Mouse (Mus musculus) yolk sac, embryonic 10.5 days (tissue): ENCODE measurements around the gene Slc9a9.
"Not testable (repeated sequence)": the region's sequence is repeated elsewhere in the genome, so short reads cannot be mapped to it uniquely, and the experiment has no call there.

Experiments used
- DNase-seq: peaks from one replicate; pipeline ENCODE4 v3.0.0-alpha.2; 2017; ENCODE audit warnings: low spot score

The Slc9a9 gene

DNA sequence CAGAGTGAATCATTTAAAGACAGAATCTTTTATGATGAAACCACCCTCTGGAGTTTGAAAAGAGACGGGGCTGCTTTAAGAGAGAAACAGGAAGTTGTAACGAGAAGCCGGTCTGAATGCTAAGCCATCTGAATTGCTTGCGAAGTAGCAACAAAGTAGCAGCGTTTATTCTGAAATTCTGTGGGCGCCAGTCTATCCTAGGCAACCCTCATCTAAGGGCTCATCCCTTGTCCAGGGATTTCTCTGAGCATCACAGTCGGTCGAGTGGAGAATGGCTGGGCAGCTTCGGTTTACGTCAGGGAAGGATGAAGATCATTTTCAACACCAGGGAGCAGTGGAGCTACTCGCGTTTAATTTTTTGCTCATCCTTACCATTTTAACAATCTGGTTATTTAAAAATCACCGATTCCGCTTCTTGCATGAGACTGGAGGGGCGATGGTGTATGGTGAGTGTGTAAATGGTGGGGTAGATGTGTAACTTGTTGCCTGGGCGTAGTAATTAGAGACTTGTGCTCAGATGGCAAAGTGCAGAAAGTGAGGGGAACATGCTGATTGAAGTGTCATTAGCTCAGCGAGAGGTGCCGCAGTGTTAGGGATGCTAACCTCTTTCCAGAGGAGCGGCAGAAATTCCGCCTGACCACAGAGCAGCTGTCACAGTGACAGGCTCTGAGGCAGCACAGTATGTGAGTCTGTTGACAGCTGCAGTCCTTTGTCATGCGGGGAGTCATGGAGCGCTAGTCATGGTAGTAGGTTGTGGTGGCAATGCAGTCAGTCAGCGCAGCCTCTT, at the start of gene Slc9a9:
Gene Slc9a9, plus strand, starts transcription at position 119 of the 787 bp plus-strand sequence.
- DNase-seq = peak; percentile 5

DNA sequence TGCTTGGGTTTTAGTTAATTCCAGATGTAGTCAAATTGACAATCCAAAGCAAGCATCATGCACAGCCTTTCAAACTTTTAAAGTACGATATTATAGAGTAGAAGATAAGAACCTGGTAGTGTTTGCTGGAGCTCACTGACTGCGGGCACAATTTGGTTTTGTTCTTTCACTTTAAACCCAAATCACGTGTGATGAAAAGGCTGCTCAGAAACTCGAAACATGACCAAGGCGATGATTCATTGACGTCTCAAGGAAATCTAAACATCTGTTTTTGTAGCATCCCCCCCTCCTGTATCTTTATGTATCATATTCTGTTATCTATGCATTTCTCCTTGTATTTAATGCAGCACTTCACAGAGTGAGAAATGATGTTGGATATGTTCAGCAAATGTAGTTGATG, 49.4 kb upstream of the Slc9a9 start:
- no peak for DNase-seq

DNA sequence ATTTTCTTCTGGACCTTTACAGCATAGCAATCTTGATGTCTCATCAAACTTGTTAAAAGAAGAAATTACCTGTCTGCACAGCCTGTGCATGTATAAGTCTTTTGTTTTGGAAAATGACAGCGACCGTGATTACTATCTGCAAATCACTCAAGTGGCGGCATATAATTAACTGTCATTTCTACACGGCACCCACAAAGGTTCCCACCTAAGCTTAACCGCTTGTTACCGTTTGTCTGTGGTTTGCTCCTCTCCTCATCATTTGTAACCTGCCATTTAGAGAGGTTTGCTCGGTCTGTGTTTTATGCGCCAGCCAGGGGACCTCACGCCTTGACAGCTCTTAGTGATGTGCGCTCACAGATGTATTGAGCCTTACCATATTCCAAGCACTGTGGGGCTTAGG, 48.9 kb upstream of the Slc9a9 start:
- DNase-seq = no peak

DNA sequence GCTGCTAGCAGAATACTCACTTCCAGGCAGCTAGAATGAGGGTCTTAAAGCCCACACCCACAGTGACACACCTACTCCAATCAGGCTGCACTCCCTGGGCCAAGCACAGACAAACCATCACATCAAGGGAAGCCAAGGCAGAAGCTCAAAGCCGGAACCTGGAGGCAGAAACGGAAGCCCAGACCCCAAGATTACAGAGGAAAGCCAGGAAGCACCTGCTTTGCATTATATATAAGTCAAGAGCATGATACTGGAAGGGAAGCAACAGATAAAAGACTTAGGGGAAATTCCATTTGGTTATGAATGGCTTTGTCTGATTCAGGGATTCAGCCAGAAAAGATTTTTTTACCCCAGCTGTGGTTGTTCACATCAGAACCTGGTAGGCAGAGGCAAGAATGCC, 47.8 kb upstream of the Slc9a9 start:
- no peak for DNase-seq

DNA sequence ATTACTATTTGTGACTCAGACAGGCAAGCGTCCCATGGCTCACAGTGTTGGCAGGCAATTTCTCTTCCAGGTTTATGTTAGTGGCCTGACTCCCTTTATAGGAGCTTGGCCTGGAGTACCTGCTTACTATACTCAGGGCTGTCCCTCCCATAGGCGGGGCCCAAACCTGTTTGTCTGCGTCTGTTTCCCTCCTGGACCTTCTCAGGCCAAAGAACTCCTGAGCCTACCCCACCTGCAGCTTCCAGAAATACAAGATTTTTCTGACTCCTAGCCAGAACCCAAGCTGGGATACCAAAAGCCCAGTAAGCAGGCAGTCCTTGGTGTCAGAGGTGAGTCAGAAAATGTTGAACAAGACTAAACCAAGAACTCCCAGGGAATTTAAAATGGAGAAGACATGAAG, 43.0 kb upstream of the Slc9a9 start:
- DNase-seq = no peak

DNA sequence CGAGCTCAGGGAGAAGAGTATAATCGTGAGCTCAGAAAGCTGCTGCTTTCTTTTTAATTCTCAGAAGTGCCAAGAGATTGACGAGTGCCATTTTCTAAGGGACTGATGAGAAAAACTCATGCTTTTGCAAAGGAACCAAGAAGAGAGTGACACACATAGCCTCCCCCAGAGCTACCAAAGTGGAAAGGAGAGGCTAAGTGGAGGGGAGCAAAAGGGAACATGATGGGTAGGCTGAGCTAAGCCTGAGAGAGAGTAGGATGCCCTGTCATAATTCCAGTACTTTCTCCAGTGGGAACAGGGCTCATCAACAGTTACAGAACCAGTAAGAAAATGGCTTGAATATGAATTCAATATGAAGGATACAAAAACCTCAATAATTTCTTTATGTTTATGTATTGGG, 40.8 kb upstream of the Slc9a9 start:
- DNase-seq = no peak

DNA sequence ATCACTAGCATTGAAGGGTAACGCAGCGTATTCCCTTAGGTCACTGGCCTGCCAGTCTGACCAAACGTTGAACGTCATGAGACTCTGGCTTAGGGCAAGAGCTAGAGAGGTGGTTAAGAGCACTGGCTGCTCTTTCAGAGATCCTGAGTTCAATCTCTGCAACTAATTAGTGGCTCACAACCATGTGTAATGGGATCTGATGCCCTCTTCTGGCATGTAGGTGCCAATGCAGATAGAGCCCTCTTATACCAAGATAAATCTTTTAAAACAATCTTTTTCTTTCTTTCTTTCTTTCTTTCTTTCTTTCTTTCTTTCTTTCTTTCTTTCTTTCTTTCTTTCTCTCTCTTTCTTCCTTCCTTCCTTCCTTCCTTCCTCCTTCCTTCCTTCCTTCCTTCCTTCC, 35.4 kb upstream of the Slc9a9 start:
- not testable (repeated sequence) for DNase-seq

DNA sequence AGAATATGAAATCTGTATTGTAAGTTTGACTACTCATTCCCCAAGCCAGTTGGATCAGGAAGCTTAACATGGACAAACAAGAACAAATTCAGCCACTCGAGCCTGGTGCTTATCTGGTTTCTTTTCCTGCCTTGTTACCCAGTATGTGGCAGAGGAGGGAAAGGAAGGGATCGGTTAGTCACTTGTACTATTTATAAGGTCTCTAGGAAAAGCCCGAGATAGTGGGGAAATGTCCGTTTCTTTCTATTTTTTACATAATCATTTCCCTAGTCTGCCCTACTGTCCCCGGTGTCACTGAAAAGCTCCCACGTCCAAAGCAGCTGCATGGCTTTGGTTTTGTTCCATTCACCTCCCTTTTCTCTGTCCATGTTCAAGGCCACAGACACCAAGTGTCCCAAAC, 24.1 kb upstream of the Slc9a9 start:
- no peak for DNase-seq

DNA sequence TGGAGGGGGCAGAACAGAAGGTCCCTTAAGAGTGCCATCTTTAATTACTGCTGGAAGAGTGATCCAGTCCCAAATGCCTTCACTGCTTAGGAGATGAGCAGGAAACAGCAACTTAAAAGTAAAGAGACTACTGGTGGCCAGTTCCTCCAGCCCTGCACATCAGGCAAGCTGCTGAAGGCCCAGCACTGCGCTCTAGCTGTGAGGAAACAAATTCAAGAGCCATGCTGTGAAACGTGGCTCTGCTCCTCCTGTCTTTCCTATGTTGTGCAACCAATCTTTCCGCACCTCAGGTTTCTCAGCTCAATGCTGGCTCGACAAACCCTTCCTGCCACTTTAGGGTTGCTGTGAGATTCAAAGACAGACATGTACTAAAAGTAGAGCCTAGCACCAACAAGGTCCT, 22.3 kb upstream of the Slc9a9 start:
- DNase-seq = no peak

DNA sequence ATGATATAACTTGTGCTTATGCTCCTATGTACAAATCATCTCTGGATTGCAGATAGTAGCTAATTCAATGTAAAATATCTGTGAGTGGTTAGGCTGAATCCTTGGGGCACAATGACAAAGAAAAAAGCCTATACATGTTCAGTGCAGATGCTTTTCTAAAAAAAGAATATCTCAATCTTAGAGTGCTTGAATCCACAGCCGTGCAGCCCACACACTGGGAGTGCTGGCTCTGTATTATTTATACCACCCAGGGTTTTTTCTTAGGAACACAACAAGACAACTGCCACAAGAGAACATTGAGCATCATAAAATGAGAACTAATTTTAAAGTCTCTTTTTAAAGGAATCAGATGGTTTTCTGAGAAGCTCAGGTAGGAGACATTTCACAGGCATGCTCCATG, 19.7 kb upstream of the Slc9a9 start:
- DNase-seq = no peak

DNA sequence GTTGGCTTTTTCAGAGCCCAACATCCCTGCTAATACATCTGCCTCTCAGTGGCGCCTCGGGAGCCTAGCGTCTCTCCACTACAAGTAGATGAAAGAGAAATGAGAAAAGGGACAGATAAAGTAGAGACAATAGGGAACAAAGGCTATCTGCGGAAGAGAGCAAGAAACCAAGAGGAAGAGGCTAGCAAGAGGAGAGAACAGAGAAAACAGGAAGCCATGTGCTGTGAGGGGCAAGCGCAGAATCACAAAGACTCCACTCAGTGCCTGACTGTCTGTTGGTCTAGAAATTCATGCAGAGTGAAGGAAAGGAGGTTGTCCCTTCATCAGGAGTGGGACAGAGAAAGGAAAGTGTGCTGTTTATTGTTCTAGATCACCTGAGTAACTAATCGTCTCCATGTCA, 16.5 kb upstream of the Slc9a9 start:
- no peak for DNase-seq

DNA sequence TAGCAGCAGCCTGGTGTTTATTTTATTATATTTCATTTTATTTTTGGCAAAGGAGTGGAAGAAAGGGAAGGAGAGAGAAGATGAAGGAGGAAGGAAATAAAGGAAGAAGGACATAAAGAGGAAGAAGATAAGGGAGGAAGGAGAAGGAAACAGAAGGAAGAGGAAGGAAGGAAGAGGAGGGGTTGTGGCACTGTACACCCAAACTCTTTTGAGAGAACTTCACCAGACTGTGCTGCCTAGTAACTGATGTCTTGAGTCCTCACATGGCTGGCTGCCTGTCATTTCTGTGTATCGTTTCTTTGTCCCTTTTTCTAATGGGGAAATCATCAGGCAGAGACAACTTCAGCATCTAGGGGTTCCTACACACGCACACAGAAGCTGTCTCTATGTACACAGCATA, 15.9 kb upstream of the Slc9a9 start:
- no peak for DNase-seq

DNA sequence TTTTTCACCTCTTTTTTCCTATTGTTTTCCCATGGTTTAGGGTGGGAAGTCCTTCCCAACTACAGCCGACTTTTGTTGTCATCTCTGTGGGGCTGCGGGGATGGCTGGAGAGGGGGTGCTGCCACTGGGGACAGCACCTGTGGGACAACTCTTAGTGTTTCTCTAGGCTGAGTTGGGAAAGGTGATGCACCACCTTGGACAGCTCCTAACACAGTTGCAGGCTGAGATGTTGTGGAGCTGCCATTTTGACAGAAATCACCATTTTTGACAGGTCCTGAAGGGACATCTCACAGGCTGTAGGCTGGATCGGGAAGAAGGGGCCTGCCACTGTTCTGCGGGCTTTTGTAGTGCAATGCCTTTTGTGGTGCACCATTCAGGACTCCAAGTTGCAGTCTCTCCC, 13.4 kb upstream of the Slc9a9 start:
- peak; percentile 7 for DNase-seq

DNA sequence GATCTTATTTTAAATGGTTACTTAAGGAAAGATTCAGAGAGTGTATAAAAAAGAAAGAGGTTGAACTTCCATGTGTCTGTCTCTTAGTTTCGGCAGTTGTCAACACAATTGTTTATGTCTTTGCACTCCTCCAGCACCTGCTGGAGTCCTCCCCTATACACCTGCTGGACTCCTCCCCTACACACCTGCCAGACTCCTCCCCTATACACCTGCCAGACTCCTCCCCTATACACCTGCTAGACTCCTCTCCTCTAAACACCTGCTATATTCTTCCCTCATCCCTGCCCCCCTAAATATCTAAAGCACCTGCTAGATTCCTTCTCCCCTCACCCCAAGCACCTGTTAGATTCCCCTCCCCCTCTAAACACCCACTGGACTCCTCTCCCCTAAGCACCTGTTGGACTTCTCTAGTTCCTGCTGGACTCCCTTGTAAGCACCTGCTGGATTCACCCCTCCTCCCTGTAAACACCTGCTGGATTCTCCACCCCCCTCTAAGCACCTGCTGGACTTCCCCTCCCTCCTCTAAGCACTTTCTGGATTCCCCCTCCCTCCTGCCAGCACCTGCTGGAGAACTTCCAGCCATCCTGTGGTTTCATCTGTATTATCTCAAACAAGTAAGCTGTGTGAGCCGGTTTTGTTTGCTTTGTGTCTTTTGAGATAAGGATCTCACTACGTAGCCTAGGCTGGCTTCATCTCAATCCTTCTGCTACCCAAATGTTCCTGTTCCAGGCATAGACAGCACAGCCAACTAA, 10.1 kb upstream of the Slc9a9 start:
- no peak for DNase-seq

DNA sequence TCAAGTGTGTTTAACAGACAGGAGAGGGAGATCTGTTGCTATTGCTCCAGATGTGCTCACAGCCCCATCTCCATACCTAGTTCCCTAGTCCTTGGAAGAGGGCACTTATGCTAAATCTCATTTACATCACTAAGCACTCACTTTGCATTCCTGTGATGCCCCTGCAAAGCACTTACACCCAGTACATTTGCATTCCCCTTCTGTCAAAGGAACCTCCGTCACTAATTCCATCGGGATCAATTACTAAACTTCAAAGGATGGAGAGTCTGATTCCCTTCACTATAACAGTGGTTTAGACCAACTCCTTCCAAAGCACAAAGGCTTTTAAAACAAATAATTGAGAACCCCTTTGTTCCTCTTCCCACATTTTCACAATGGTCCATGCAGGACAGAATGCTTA, 7.9 kb upstream of the Slc9a9 start:
- no peak for DNase-seq

DNA sequence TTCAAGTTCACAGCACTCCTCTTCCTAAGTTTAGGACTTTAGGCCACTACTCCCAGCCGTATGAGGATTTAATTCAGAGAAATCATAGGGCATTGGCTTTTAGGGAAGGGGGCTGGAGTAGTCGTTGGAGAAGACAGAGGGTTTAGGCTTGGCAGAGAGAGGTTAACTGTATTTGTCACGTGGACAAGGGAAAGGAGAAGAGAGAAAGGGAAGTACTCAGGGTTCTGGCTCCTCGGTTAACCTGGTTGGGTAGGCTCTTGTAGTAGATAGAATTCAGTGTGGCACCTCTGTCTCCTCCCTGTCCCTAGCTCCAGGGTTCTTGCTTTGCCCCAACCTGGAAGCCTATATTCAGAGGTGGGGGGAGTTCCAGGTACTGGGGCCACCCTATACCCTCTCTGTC, 4.5 kb upstream of the Slc9a9 start:
- DNase-seq = no peak

DNA sequence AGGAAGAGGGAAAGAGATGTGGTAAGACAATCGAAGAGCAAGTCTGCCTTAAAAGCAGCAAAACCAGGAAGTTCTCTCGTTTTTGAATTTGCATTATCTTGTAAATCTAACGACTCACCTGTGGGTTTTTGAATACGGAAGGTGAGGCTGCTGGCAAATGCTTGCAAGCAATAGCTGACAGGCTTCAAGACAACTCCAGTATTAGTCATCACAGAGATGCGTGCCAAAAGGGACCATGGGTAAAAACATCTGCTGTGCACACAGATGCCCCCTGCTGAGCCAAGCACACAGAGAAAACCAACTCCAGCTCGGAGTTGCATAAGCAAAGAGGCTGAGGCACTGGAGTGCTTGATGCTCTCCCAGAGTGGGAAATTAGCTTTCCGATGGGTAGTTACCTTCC, 1.1 kb upstream of the Slc9a9 start:
- no peak for DNase-seq

DNA sequence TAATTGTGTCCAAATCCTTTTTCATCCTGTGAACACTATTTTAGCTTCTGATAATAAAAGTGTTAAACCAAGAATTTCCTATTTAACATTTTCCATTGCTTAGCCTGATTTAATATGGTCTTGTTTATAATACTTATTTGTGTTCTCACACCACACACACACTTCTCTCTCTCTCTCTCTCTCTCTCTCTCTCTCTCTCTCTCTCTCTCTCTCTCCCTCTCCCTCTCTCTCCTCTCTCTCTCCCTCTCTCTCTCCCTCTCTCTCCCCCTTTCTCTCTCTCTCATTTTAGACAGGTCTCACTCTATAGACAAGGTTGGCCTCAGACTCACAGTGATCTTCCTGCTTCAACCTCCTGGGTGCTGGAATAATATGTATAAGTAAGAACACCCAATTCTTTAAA, 995 bp downstream of the Slc9a9 start:
- no peak for DNase-seq

DNA sequence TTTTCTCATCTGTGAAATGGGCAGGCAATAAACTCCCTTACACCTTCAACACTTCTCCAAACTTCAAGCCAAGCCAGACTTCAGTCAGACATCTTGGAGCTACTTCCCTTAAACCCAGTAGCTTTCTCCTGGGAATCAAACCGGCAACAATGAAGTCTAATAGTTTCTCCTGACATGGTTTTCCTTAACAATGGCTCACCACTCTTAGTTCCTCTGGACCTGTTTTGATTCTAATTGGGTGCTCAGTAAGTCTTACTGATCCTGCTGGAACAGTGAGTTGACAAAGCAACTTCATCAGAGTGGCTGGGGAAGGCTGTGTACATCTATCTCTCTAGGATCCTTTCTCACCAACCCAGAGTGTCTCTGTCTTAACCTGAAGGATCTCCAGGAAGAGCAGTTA, 5.0 kb downstream of the Slc9a9 start:
- DNase-seq = no peak

DNA sequence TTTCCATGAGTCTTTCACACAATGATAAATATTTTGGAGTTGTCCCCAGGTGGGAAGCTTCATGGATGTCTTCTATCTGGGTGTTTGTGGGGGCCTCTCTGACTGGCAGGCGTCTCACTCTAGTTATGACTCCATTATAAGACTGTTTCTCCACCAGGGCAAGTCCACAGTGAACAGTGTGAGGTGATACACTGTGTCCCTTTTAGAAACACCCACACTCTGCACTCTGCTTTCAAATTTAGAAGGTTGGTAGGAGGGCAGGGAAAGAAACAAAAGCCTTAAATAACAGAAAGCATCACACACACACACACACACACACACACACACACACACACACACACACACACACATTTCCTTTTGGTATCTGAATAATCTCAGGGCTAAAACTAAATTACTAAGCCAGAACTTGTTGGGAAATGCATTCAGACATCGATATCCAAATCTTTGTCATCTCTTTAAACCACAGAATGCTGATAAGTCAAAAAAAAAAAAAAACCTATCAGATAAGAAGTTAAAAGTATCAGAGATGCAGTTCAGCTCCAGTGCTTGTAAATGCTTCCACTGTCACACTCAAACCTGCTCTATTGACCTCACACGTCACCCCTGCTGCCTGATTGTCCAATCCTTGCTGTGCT, 8.4 kb downstream of the Slc9a9 start:
- DNase-seq = no peak

DNA sequence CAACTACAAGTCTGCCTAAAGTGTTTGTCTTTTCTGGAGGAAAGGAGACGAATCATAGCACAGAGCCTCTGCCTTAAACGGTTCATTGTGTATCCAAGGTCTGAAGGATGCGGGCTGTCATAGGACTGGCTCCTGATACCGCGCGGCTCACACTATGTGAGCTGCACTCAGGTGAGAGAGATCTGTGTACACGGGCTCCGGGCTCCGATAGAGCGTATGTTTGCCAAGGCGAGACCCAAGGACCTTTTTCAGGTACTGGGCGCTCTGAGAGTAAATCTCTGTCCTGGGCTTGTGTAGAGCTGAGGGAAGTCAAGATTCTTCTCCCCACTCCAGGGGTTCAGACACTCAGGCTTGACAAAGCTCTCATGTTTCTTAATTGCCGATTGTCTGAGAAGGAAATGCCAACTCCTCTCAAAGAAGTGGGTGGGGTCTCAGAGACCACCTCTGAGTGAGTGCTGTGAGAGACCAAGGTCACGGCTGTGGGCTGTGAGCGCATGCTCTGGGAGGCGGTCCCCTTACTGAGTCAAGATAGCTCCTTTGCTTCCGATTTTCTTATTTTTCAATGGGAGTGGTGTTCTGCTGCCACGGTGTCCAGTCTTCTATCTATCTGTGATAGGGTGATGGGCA, 10.9 kb downstream of the Slc9a9 start:
- DNase-seq = no peak

DNA sequence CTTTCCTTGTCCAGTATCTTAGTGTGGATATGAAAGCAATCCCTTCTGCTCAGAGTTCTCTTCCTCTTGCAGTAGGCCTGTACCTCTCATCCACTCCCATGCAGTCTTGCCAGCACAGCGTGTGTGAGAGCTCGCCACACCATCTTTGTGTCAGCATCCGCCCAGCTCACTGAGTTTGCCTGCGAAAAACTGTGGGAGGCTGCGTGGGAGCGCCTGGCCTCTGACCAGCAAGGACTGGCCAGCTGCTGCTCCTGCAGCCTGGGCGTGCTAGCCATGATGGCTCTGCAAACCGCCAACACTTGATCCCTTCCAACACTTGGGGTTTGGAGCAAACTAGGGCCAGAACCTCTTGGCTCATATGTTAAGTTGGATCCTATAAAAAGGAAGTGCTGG, 11.4 kb downstream of the Slc9a9 start:
- DNase-seq = no peak

DNA sequence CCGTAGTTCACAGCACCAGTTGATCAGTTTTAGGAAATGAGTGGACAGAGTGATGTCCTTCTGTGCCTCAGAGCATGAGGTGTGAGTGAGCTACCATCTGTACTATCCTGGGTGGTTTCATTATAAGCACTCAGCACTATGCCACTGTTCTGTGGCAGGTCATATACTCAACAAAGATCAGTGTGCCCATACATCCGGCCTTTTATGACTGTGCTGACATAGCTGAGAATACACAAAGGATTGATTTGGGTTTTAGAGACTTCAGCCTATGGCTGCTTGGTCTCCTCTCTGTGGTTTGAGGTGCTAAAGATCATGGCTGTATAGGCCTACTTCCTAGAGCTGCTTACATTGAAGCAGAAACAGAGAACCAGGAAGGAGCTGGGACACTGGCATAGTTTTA, 12.6 kb downstream of the Slc9a9 start:
- DNase-seq = no peak
